Mouse (Mus musculus) lung, embryonic 14.5 days (tissue): ENCODE data around the gene Ptch1. TPM values are rescaled to one million over a fixed set of nuclear protein-coding genes. Genes with fewer than 3 reads are reported as not detected.
A peak's percentile ranks its signal among the peaks of the same experiment; 100 is the strongest.

ENCODE experiments used
- ATAC-seq: fragments of 200-750 bp; cut with Nextera tagmentation; 2 replicates; pipeline ENCODE4 v1.8.0; 2017; ENCODE audit warnings: mild to moderate bottlenecking, moderate TSS enrichment, moderate library complexity; ENCODE audit not compliant: insufficient read depth
- DNase-seq: peaks from one replicate; pipeline ENCODE4 v3.0.0-alpha.2; 2015
- H3K27ac ChIP-seq: fragments of 300-500 bp; sonication (generic); 2 replicates; pipeline ENCODE4 v1.5.1; 2014; ENCODE audit warnings: low read depth, mild to moderate bottlenecking, moderate library complexity
- H3K27me3 ChIP-seq: fragments of 300-500 bp; sonication (generic); 2 replicates; pipeline ENCODE4 v1.6.1; 2014; ENCODE audit warnings: low read length, control low read depth; ENCODE audit not compliant: insufficient read depth
- H3K36me3 ChIP-seq: fragments of 300-500 bp; sonication (generic); 2 replicates; pipeline ENCODE4 v1.6.1; 2014; ENCODE audit warnings: control low read depth; ENCODE audit not compliant: insufficient read depth
- H3K4me1 ChIP-seq: fragments of 300-500 bp; sonication (generic); 2 replicates; pipeline ENCODE4 v1.6.1; 2014; ENCODE audit warnings: antibody characterized with exemption, control low read depth; ENCODE audit not compliant: insufficient read depth
- H3K4me2 ChIP-seq: fragments of 300-500 bp; sonication (generic); 2 replicates; pipeline ENCODE4 v1.6.1; 2014; ENCODE audit warnings: mild to moderate bottlenecking
- H3K4me3 ChIP-seq: fragments of 300-500 bp; sonication (generic); 2 replicates; pipeline ENCODE4 v1.5.1; 2014; ENCODE audit warnings: low read depth, low read length
- H3K9ac ChIP-seq: fragments of 300-500 bp; sonication (generic); 2 replicates; pipeline ENCODE4 v1.6.1; 2014
- H3K9me3 ChIP-seq: fragments of 300-500 bp; sonication (generic); 2 replicates; pipeline ENCODE4 v1.6.1; 2016; ENCODE audit warnings: low read depth, low read length, control low read depth
- CTCF ChIP-seq: IDR thresholded peaks from 2 replicates; pipeline ENCODE4 v1.5.1; 2016; ENCODE audit warnings: antibody characterized with exemption, low read depth
- WGBS: fragments of 180-500 bp; shearing (Covaris S2); extraction: QIAGEN DNeasy Blood & Tissue Kit; methylation state at CpG from one replicate; pipeline ENCODE4 v1.1.7; 2014; 5-methylcytosine and 5-hydroxymethylcytosine counted together
- polyA plus RNA-seq: library from polyadenylated mRNA; unstranded; fragments of >200 nt; fragmentation: Nextera tagmentation; extraction: Ambion mirVana; gene quantifications from 2 replicates; pipeline ENCODE4 v1.2.1, GENCODE M21; 2014

Ptch1 gene
- polyA plus RNA-seq, 1 experiment from 2014 or later, result 68.6 TPM

GRCm38 (mm10) chr13:63592755-63593154 is 19.4 kb upstream of the Ptch1 start:
- Histone ChIP-seq H3K36me3 (no peaks in the 10 kb centered on the region), H3K4me1 (no peaks in the 10 kb centered on the region; the same call in 1 of the 2 replicates), H3K27me3 (no peaks in the 10 kb centered on the region), H3K4me2 (no peak overlapping the region), H3K9me3 (no peaks in the 10 kb centered on the region), H3K9ac (no peak overlapping the region), H3K4me3 (no peak overlapping the region), H3K27ac (no peak overlapping the region)
- no peak for ATAC-seq
- WGBS, result 84% methylated on average over 5 of the region's 5 CpGs
- no peak for TF ChIP-seq CTCF
- DNase-seq, result no peak

DNA sequence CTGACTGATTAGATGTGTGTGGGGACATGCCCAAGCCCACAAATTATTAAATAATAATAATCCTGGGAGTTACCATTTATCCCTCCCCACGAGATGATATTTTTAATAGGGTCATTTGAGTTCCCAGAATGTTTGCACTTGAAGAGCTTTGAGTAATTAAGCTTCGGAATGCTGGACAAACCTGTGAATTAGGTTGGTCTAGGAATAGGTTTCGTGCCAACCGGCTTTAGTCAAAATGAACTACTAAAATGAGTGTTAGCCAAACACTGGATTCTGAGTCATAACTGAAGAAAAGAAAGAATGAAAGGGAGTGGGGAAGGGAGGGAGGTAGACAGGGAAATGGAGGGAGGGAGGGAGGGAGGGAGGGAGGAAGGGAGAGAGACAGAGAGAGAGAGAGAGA is 1.2 kb upstream of the Ptch1 start:
- no peaks in the 10 kb centered on the region for H3K27me3 ChIP-seq
- H3K9me3 ChIP-seq, result no peaks in the 10 kb centered on the region
- no peak overlapping the region for H3K4me3 ChIP-seq
- DNase-seq (no peak), ATAC-seq (no peak)
- WGBS, result 47% methylated on average over 4 of the region's 4 CpGs
- peak overlapping the region; percentile 91 for H3K4me2 ChIP-seq
- TF ChIP-seq CTCF, result no peak
- H3K36me3 ChIP-seq, result no peaks in the 10 kb centered on the region
- peaks cover 11% of the 10 kb centered on the region for H3K4me1 ChIP-seq
- no peak overlapping the region for H3K9ac ChIP-seq
- no peak overlapping the region for H3K27ac ChIP-seq

DNA sequence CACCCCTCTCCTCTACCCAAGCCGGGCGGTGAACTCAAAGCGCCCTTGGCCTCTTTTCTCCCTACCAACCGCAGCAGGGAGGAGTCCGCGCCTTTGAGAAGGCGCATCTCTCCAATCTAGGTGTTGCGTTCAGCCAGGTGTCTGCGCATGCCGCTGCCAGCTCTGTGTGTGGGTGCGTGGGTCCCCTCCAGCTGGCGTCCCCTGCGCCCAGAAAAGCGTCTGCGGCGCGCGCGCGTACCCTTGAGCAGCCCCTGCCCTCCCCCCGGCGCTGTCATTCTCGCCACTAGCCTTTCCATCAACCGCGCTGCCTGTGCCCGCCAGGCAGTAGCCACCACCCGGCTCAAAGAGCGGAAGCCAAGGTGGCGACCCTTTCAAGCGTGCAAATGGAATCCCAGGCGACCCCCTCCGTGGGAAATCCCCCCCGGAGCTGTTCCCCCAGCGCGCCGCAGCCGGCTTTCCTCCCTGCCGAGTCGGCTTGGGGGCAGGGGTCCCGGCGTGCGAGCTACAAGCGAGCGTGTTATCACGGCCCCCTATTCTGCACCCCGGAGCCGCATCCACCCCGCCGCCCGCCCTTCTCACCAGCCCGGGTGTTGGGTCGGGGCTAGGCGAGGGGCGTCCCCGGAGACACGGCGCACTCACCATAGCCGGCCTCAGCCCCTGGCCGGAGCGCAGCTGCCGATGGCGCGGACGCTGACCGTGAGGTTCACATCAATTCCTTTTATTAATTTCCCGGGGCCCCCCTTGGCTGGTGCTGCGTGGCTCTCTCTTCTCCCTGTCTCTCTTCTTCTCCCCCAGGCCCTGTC is 744 bp downstream of the Ptch1 start:
- Histone ChIP-seq H3K36me3 (no peaks in the 10 kb centered on the region), H3K27ac (peak overlapping the region; percentile 100), H3K9ac (peak overlapping the region; percentile 100), H3K9me3 (no peaks in the 10 kb centered on the region), H3K4me2 (peak overlapping the region; percentile 91), H3K4me1 (peaks cover 22% of the 10 kb centered on the region), H3K27me3 (no peaks in the 10 kb centered on the region), H3K4me3 (peak overlapping the region; percentile 83)
- TF ChIP-seq CTCF, result no peak
- ATAC-seq, result peak; percentile 33
- peak; percentile 62 for DNase-seq
- under 1% methylated on average over 67 of the region's 67 CpGs for WGBS

GRCm38 (mm10) chr13:63572111-63572452 is 1.3 kb downstream of the Ptch1 start:
- peak overlapping the region; percentile 91 for H3K4me2 ChIP-seq
- no peak for TF ChIP-seq CTCF
- H3K4me1 ChIP-seq, result peaks cover 22% of the 10 kb centered on the region
- H3K4me3 ChIP-seq, result peak overlapping the region; percentile 83
- peak overlapping the region; percentile 100 for H3K27ac ChIP-seq
- H3K9me3 ChIP-seq, result no peaks in the 10 kb centered on the region
- H3K36me3 ChIP-seq, result no peaks in the 10 kb centered on the region
- H3K27me3 ChIP-seq, result no peaks in the 10 kb centered on the region
- WGBS, result 0% methylated on average over 12 of the region's 12 CpGs
- ATAC-seq (no peak), DNase-seq (peak; percentile 52)
- H3K9ac ChIP-seq, result peak overlapping the region; percentile 100

DNA sequence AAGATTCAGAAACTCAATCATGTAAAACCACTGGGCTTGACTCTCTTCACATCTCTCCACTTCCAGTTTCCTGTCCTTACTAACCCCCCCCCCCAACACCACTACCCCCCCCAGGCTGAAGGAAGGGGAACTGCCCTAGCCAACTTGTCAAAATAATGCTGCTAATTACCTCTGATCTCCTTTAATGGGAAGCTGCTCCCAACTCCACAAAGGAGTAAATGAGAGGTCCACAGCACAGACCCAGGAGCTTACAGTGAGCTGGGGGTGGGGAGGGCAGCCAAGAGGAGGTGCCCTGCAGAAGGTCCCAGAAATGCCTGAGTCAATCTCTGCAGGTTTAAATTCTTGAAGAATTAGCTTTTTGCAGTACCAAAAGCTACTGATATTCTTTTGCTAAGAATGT is 2.9 kb downstream of the Ptch1 start:
- Histone ChIP-seq H3K9me3 (no peaks in the 10 kb centered on the region), H3K36me3 (no peaks in the 10 kb centered on the region), H3K27ac (peak overlapping the region; percentile 100), H3K4me3 (peak overlapping the region; percentile 83), H3K4me2 (peak overlapping the region; percentile 91), H3K4me1 (peaks cover 22% of the 10 kb centered on the region), H3K9ac (peak overlapping the region; percentile 100), H3K27me3 (no peaks in the 10 kb centered on the region)
- DNase-seq (peak; percentile 21), ATAC-seq (no peak)
- no peak for TF ChIP-seq CTCF

GRCm38 (mm10) chr13:63569396-63569756 is 4.0 kb downstream of the Ptch1 start:
- Histone ChIP-seq H3K9ac (peak overlapping the region; percentile 100), H3K4me3 (peak overlapping the region; percentile 83), H3K4me1 (peaks cover 21% of the 10 kb centered on the region), H3K4me2 (peak overlapping the region; percentile 91), H3K9me3 (no peaks in the 10 kb centered on the region), H3K27me3 (no peaks in the 10 kb centered on the region), H3K36me3 (peaks cover 8% of the 10 kb centered on the region), H3K27ac (peak overlapping the region; percentile 100)
- ATAC-seq, result no peak
- WGBS, result 22% methylated on average over 5 of the region's 5 CpGs
- no peak for DNase-seq
- TF ChIP-seq CTCF, result no peak

DNA sequence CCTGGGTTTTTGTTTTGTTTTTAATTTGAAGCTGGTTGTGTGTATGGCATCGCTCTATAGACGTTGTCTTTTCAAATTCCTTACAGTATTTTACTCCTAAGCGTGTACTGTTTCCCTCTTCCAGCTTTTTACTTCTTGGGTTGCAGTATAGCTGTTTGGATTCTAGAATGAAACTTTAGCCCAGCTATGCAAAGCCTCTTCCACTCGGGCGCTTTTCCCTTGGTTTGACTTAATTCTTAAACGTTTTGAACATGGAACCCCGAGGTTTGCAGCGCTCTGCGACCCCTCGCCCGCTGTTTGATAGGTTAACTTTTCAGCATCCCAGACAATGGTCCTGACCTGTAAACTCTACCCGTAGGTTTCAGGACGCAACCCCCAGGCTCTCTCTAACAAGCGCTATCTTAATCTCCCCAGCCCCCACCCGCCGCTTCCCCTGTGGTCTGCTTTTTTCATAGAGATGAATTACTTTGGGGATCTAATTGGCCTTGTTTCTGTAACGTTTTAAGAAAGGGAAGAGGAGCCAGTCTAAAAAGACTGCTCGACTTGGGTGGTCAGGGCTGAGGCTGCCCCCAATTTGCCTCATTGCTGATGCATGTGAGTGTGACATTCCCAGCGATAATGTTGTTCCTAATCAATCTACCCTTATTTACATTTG is 4.5 kb downstream of the Ptch1 start:
- peaks cover 13% of the 10 kb centered on the region for H3K36me3 ChIP-seq
- H3K9me3 ChIP-seq, result no peaks in the 10 kb centered on the region
- 7% methylated on average over 19 of the region's 19 CpGs for WGBS
- DNase-seq, result peak; percentile 81
- H3K27me3 ChIP-seq, result no peaks in the 10 kb centered on the region
- H3K27ac ChIP-seq, result peak overlapping the region; percentile 100
- peak overlapping the region; percentile 91 for H3K4me2 ChIP-seq
- H3K4me1 ChIP-seq, result peaks cover 16% of the 10 kb centered on the region
- ATAC-seq, result no peak
- peak overlapping the region; percentile 83 for H3K4me3 ChIP-seq
- peak overlapping the region; percentile 100 for H3K9ac ChIP-seq
- TF ChIP-seq CTCF, result no peak
